ENCODE assay signal across 17 mouse cellular contexts in the genomic region with DNA sequence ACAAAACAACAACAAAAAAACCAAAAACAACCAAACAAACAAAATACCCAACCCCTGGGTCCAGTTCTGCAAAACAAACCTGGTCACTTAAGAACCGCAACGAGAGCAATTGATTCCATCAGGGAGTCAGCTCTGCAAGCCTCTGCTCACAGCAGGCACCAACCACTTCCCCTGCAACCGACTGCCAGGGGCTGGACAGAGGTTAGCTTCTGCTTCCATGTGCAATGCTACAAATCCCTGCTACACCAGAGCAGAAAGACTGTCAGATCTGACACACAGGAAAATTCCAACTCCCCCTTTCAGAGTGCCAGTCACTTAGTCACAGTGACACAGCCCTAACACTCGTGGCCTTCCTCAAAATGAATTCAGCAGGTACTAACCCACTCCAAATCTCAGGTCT. TPM values are rescaled to one million over a fixed set of nuclear protein-coding genes. Genes with fewer than 3 reads are reported as not detected.
A peak's percentile ranks its signal among the peaks of the same experiment; 100 is the strongest.
DNase-seq lines count a peak whose midpoint lies in the region; ATAC-seq and TF ChIP-seq lines count a peak whose summit lies in the region.
"Had no signal": no experiment of that assay in that cellular context is flagged by ENCODE, and none has a peak within 500 bp of the region (broad histone marks: within the 10 kb centered on the region; RNA-seq: fewer than 3 reads in every experiment).

No protein-coding gene starts in this region.

- DNase-seq in MEL (ENCODE audit: low read depth, low spot score), result peak; percentile 49
- DNase-seq in forebrain, embryonic 14.5 days (ENCODE audit: low spot score), result no peak
- DNase-seq in layer of hippocampus, adult 2 months (ENCODE audit: low spot score in 2 of 2), result no peak
- DNase-seq: cerebellum, postnatal 10 days; gastrocnemius, postnatal 36 days; lung, adult 18-20 months; right cerebral cortex, adult 18-20 months; thymus, postnatal 36 days had no signal

- TF ChIP-seq EP300 in MEL (IDR thresholded peaks at IDR 0.05; ENCODE audit: low read depth in 1 of 2, low read length in 2 of 2), result no peak

- TF ChIP-seq RAD21 in MEL (IDR thresholded peaks at IDR 0.05; ENCODE audit: low read depth, low read length), result no peak

- WGBS in heart, embryonic 15.5 days, result 40% methylated on average over 4 of the region's 4 CpGs
- 30% methylated on average over 4 of the region's 4 CpGs for WGBS in heart, embryonic 12.5 days
- 52% methylated on average over 4 of the region's 4 CpGs for WGBS in intestine, embryonic 15.5 days
- WGBS in forebrain, embryonic 14.5 days, result 38% methylated on average over 4 of the region's 4 CpGs

- H3K27me3 ChIP-seq in heart, embryonic 15.5 days, result no peaks in the 10 kb centered on the region
- no peaks in the 10 kb centered on the region for H3K27me3 ChIP-seq in heart, embryonic 12.5 days (replicated peaks)
- no peaks in the 10 kb centered on the region for H3K27me3 ChIP-seq in MEL (ENCODE audit: control insufficient read depth in 1 of 2, insufficient read depth in 2 of 2, low read length in 2 of 2)
- no peaks in the 10 kb centered on the region for H3K27me3 ChIP-seq in intestine, embryonic 15.5 days (replicated peaks)
- no peaks in the 10 kb centered on the region for H3K27me3 ChIP-seq in forebrain, embryonic 14.5 days (replicated peaks; ENCODE audit: control insufficient read depth, insufficient read depth, low read length)
- H3K27me3 ChIP-seq: CH12.LX; embryonic facial prominence, embryonic 12.5 days; neural tube, embryonic 13.5 days had no signal

- peak overlapping the region; percentile 16; the same call in 1 of the 2 replicates for H3K27ac ChIP-seq in heart, embryonic 15.5 days
- H3K27ac ChIP-seq in heart, embryonic 12.5 days (ENCODE audit: poor library complexity, severe bottlenecking), result no peak overlapping the region
- no peak overlapping the region for H3K27ac ChIP-seq in MEL (ENCODE audit: control insufficient read depth, low read depth, low read length)
- H3K27ac ChIP-seq in intestine, embryonic 15.5 days, result peak overlapping the region; percentile 71
- H3K27ac ChIP-seq in forebrain, embryonic 14.5 days (ENCODE audit: low read depth, low read length), result no peak overlapping the region
- H3K27ac ChIP-seq in layer of hippocampus, adult 2 months, result no peak overlapping the region
- H3K27ac ChIP-seq: embryonic facial prominence, embryonic 12.5 days; midbrain, embryonic 10.5 days; neural tube, embryonic 13.5 days had no signal

- no peak overlapping the region for H3K4me3 ChIP-seq in heart, embryonic 15.5 days
- H3K4me3 ChIP-seq in heart, embryonic 12.5 days, result no peak overlapping the region
- H3K4me3 ChIP-seq in MEL (ENCODE audit: control insufficient read depth in 1 of 2, insufficient read depth in 1 of 2, low read depth in 2 of 2, low read length in 2 of 2), result no peak overlapping the region
- no peak overlapping the region for H3K4me3 ChIP-seq in intestine, embryonic 15.5 days (replicated peaks)
- no peak overlapping the region for H3K4me3 ChIP-seq in forebrain, embryonic 14.5 days (ENCODE audit: low read depth, low read length)
- no peak overlapping the region for H3K4me3 ChIP-seq in layer of hippocampus, adult 2 months
- H3K4me3 ChIP-seq: embryonic facial prominence, embryonic 12.5 days; midbrain, embryonic 10.5 days; neural tube, embryonic 13.5 days had no signal

- peaks cover 72% of the 10 kb centered on the region for H3K4me1 ChIP-seq in heart, embryonic 15.5 days (replicated peaks)
- peaks cover 73% of the 10 kb centered on the region for H3K4me1 ChIP-seq in heart, embryonic 12.5 days (replicated peaks)
- H3K4me1 ChIP-seq in MEL (ENCODE audit: control insufficient read depth in 1 of 2, insufficient read depth in 2 of 2, low read length in 2 of 2), result peaks cover 13 to 24% of the 10 kb centered on the region in 2 experiments
- H3K4me1 ChIP-seq in intestine, embryonic 15.5 days (replicated peaks), result peaks cover 30% of the 10 kb centered on the region
- H3K4me1 ChIP-seq in forebrain, embryonic 14.5 days (ENCODE audit: control insufficient read depth, insufficient read depth, low read length), result no peaks in the 10 kb centered on the region

- H3K9ac ChIP-seq in heart, embryonic 15.5 days, result no peak overlapping the region
- no peak overlapping the region for H3K9ac ChIP-seq in heart, embryonic 12.5 days
- H3K9ac ChIP-seq in MEL (ENCODE audit: control insufficient read depth, low read depth, low read length, poor library complexity, severe bottlenecking), result no peak overlapping the region
- no peak overlapping the region for H3K9ac ChIP-seq in intestine, embryonic 15.5 days
- H3K9ac ChIP-seq in forebrain, embryonic 14.5 days (ENCODE audit: low read length), result no peak overlapping the region
- H3K9ac ChIP-seq: embryonic facial prominence, embryonic 12.5 days; neural tube, embryonic 13.5 days had no signal

- TF ChIP-seq CTCF in MEL (IDR thresholded peaks at IDR 0.05 in 2 of 3, conservative IDR thresholded peaks at IDR 0.05 in 1 of 3; ENCODE audit: control insufficient read depth in 1 of 3, insufficient read depth in 1 of 3, low read depth in 2 of 3, low read length in 3 of 3, poor library complexity in 1 of 3, severe bottlenecking in 1 of 3), result no peak
- no peak for TF ChIP-seq CTCF in layer of hippocampus, adult 2 months (conservative IDR thresholded peaks at IDR 0.05)

- H3K79me2 ChIP-seq in MEL (ENCODE audit: control insufficient read depth, insufficient read depth, low read length, poor library complexity), result peaks cover 93% of the 10 kb centered on the region

- TF ChIP-seq POLR2A in MEL (IDR thresholded peaks at IDR 0.05; ENCODE audit: control insufficient read depth in 1 of 2, insufficient read depth in 1 of 2, low read depth in 1 of 2, low read length in 2 of 2, poor library complexity in 1 of 2), result no peak

- no peaks in the 10 kb centered on the region for H3K9me3 ChIP-seq in heart, embryonic 15.5 days (replicated peaks)
- H3K9me3 ChIP-seq in heart, embryonic 12.5 days (replicated peaks), result no peaks in the 10 kb centered on the region
- no peaks in the 10 kb centered on the region for H3K9me3 ChIP-seq in MEL (replicated peaks; ENCODE audit: insufficient read depth, low read length)
- H3K9me3 ChIP-seq in intestine, embryonic 15.5 days, result no peaks in the 10 kb centered on the region
- no peaks in the 10 kb centered on the region for H3K9me3 ChIP-seq in forebrain, embryonic 14.5 days (replicated peaks; ENCODE audit: control insufficient read depth, low read length)
- H3K9me3 ChIP-seq: embryonic facial prominence, embryonic 12.5 days; midbrain, embryonic 10.5 days; neural tube, embryonic 13.5 days had no signal

- no peak overlapping the region for H3K4me2 ChIP-seq in heart, embryonic 15.5 days
- no peak overlapping the region for H3K4me2 ChIP-seq in heart, embryonic 12.5 days
- H3K4me2 ChIP-seq in intestine, embryonic 15.5 days (replicated peaks), result peak overlapping the region; percentile 41
- H3K4me2 ChIP-seq in forebrain, embryonic 14.5 days (ENCODE audit: low read length), result no peak overlapping the region
- H3K4me2 ChIP-seq: embryonic facial prominence, embryonic 12.5 days; neural tube, embryonic 13.5 days had no signal

- H3K36me3 ChIP-seq in heart, embryonic 15.5 days, result no peaks in the 10 kb centered on the region
- H3K36me3 ChIP-seq in heart, embryonic 12.5 days, result no peaks in the 10 kb centered on the region
- peaks cover 20 to 46% of the 10 kb centered on the region in 2 experiments for H3K36me3 ChIP-seq in MEL (ENCODE audit: control insufficient read depth in 1 of 2, insufficient read depth in 2 of 2, low read length in 2 of 2)
- H3K36me3 ChIP-seq in intestine, embryonic 15.5 days, result no peaks in the 10 kb centered on the region
- H3K36me3 ChIP-seq in forebrain, embryonic 14.5 days (ENCODE audit: control insufficient read depth, insufficient read depth, low read length), result no peaks in the 10 kb centered on the region
- H3K36me3 ChIP-seq: embryonic facial prominence, embryonic 12.5 days; midbrain, embryonic 10.5 days; neural tube, embryonic 13.5 days had no signal

- ATAC-seq in heart, embryonic 15.5 days (replicated peaks; ENCODE audit: insufficient number of reproducible peaks, insufficient read depth, low FRiP score, low read depth), result no peak
- ATAC-seq in heart, embryonic 12.5 days (ENCODE audit: insufficient number of reproducible peaks, low FRiP score), result no peak
- no peak for ATAC-seq in intestine, embryonic 15.5 days
- peak; percentile 65 for ATAC-seq in neutrophil, adult 5-6 weeks (ENCODE audit: extremely low read depth, insufficient number of reproducible peaks, low FRiP score, poor library complexity, severe bottlenecking)
- ATAC-seq in forebrain, embryonic 14.5 days, result no peak
- ATAC-seq: inflammation-experienced regulatory T-cells, adult 6 months had no signal

TF ChIP-seq in MEL, 35 proteins besides CTCF, POLR2A, EP300 and RAD21:
- TF ChIP-seq MYC (IDR thresholded peaks at IDR 0.05; ENCODE audit: low read depth, low read length), result no peak
- 0 out of 2 replicates have a peak, but pooled peaks have one; percentile 39 for TF ChIP-seq CHD1 (IDR thresholded peaks at IDR 0.05; ENCODE audit: low read depth, low read length)
- TF ChIP-seq MXI1 (IDR thresholded peaks at IDR 0.05; ENCODE audit: low read depth, low read length), result peak; percentile 47; the same call in 1 of the 2 replicates

RNA-seq across cellular contexts. Expression of a gene that starts 6.4 kb away (rescaled TPM):
- polyA plus RNA-seq in heart, embryonic 15.5 days (2015; fragmentation: Nextera tagmentation; extraction: Ambion mirVana), result 49.4 and 52.0 TPM in 2 replicates
- polyA plus RNA-seq in heart, embryonic 12.5 days (2016; fragmentation: Nextera tagmentation; extraction: Ambion mirVana), result 47.9 and 48.8 TPM in 2 replicates
- 33.2 and 42.1 TPM in 2 replicates for total RNA-seq in MEL (2012; rRNA removed)
- polyA plus RNA-seq in MEL (2012; ENCODE audit: insufficient read depth in 1 of 2, insufficient read length in 2 of 2, low read depth in 1 of 2, low replicate concordance in 2 of 2, missing spikeins in 1 of 2), result 10 to 100 TPM in 1 of 2 experiments, not detected in 1; 59.1 TPM
- 89.3 and 93.6 TPM in 2 replicates for polyA plus RNA-seq in intestine, embryonic 15.5 days (2015; fragmentation: Nextera tagmentation; extraction: Ambion mirVana)
- 138 and 142 TPM in 2 replicates for total RNA-seq in neutrophil, adult 5-6 weeks (2017)
- 17.7 and 17.9 TPM in 2 replicates for polyA plus RNA-seq in forebrain, embryonic 14.5 days (2014; fragmentation: Nextera tagmentation; extraction: Ambion mirVana)
- 10 to 100 TPM; 12.6 to 13.6 TPM for total RNA-seq in layer of hippocampus, adult 2 months (2021)

RNA-seq across cellular contexts. Expression of a gene that starts 38.9 kb away (rescaled TPM):
- polyA plus RNA-seq in heart, embryonic 15.5 days (2015; fragmentation: Nextera tagmentation; extraction: Ambion mirVana), result 170 and 171 TPM in 2 replicates
- 221 and 233 TPM in 2 replicates for polyA plus RNA-seq in heart, embryonic 12.5 days (2016; fragmentation: Nextera tagmentation; extraction: Ambion mirVana)
- 126 and 171 TPM in 2 replicates for total RNA-seq in MEL (2012; rRNA removed)
- 100 to 1,000 TPM; 342 to 437 TPM for polyA plus RNA-seq in MEL (2012; ENCODE audit: insufficient read depth in 1 of 2, insufficient read length in 2 of 2, low read depth in 1 of 2, low replicate concordance in 2 of 2, missing spikeins in 1 of 2)
- 280 and 299 TPM in 2 replicates for polyA plus RNA-seq in intestine, embryonic 15.5 days (2015; fragmentation: Nextera tagmentation; extraction: Ambion mirVana)
- total RNA-seq in neutrophil, adult 5-6 weeks (2017), result 190 and 208 TPM in 2 replicates
- polyA plus RNA-seq in forebrain, embryonic 14.5 days (2014; fragmentation: Nextera tagmentation; extraction: Ambion mirVana), result 182 and 209 TPM in 2 replicates
- 100 to 1,000 TPM; 305 to 319 TPM for total RNA-seq in layer of hippocampus, adult 2 months (2021)

Comparison
In these comparisons a context has a peak if more than half of its experiments do, and no peak if none do; other contexts are left out.
1. H3K27ac ChIP-seq: peak in heart, embryonic 15.5 days (single experiment) and intestine, embryonic 15.5 days (single experiment); none in heart, embryonic 12.5 days (single experiment), MEL (single experiment), forebrain, embryonic 14.5 days (single experiment) and layer of hippocampus, adult 2 months (single experiment).